Mouse (Mus musculus) spleen, adult 2 months (tissue): ENCODE measurements around the gene Mknk1.

Source experiments
- CTCF ChIP-seq: fragments of 200-500 bp; IDR thresholded peaks from 2 replicates; pipeline ENCODE4 v1.5.1; 2011; ENCODE audit warnings: mild to moderate bottlenecking, inconsistent platforms; ENCODE audit not compliant: insufficient read depth, insufficient read length, insufficient replicate concordance; ENCODE audit errors: extremely low read depth
- POLR2A ChIP-seq: fragments of 200-500 bp; IDR thresholded peaks from 2 replicates; pipeline ENCODE4 v1.6.1; 2011; ENCODE audit warnings: low read depth, low read length, inconsistent platforms

DNA sequence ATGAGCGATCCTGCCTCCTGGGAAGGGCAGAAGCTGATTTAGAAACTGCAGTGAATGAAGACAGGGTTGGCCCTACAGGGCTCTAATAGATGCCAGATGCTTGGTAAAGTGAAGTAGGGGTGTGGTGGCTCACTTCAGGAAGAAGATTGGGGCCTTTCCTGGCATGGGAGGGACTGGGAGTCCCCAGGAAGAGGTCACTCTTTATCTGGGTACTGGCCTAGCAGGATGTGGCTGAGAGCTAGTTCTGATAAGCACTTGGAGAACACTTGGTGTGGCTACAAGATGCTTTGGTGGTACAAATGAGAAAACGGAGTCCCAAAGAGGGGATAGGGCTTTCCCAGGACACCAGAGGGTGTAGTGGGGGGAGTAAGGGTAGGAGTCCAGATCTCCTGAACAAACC lies 14.8 kb upstream of the Mknk1 start:
- TF ChIP-seq CTCF (no peak), POLR2A (no peak)
